Mouse (Mus musculus) left cerebral cortex, adult 9 months (tissue): ENCODE measurements around the gene Prkag2.
A peak's percentile ranks its signal among the peaks of the same experiment; 100 is the strongest.

ENCODE experiments used
- DNase-seq, 2 experiments: peaks; one replicate each; pipeline ENCODE4 v3.0.0; 2022; ENCODE audit warnings: low spot score in 2 of 2

Prkag2 gene

GRCm38 (mm10) chr5:24919155-24919554 lies 181.3 kb downstream of the Prkag2 start:
- DNase-seq: no peak

GRCm38 (mm10) chr5:24916511-24916910 lies 183.9 kb downstream of the Prkag2 start:
- DNase-seq: no peak

- DNase-seq: no peak
Measured at GRCm38 (mm10) chr5:24915119-24915518, 185.3 kb downstream of the Prkag2 start.

GRCm38 (mm10) chr5:24913656-24914055 lies 186.8 kb downstream of the Prkag2 start:
- DNase-seq: no peak

DNA sequence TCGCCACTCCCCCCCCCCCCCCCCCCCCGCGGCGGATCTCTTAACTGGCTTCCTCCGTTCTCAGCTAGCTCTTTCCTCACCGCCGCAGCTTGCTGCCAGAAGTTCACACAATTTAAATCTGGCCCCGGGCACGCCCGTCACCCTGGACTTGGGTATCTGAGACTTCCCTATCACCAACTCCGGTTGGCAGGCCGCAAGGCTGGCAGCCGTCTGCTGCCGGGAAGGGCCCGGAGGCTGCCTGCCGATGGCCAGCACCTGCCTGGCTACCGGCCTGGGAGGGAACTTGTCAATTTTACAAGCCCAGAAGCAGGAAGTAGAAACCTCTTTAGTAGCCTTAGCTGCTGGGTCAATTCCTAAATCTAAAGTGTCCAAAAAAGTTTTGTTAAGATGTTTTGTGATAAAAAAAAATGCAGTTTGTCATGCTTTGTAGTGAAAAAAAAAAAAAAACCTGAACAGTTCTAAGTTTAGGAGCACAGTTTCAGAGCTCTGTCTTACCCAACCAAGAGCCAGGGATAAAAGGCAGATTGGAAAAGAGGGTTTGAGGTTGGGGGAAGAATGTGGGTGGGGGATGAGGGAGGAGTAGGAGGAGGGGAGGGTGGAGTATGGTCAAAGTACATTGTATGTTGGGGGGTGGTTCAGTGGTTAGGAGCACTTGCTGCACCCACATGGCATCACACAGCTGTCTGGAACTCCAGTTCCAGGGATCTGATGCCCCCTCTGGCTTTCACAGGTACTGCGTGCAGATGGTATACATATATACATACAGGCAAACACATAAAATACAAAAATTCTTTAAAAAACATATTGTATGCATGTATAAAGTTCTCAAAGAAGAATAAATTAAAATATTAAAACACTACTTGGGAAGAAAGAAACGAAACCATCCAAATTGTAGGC lies 191.4 kb downstream of the Prkag2 start:
- DNase-seq: peak in 1 of 2 experiments; percentile 49

DNA sequence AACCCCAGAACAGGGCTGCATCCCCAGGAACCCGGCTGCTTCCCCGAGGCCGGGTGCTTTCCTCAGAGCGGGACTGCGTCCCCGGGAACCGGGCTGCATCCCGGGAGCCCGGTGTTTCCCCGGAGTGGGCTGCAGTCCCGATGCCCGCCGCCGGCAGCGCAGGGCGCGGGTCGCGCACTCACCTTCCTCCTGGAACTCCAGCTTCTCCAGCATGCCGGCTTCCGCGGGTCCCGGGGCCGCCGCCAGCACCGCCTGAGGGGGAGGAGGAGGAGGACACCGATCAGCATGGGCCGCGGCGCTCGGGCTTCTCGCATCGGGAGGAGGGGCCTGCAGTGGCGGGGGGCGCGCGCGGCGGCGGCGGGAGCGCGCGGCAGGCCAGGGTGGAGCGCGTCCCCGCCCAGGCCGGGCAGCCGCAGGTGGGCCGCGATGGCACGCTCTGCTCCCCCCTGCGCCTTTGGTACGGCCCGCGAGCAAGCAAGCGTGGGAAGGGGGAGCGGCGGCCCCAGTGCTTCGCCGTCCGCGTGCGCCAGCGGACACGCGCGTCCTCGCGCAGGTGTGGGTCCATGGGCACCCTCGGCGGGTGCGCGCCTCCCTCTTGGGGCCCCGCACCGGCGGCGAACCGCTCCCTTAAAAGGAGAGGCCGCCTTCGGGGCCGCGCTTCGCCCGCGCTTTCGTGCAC lies 192.2 kb downstream of the Prkag2 start:
- DNase-seq: peak; percentile 82 to 87

GRCm38 (mm10) chr5:24907737-24908136 lies 192.7 kb downstream of the Prkag2 start:
- DNase-seq: peak in 1 of 2 experiments; percentile 40

- DNase-seq: no peak
Measured at GRCm38 (mm10) chr5:24906844-24907243, 193.6 kb downstream of the Prkag2 start.

DNA sequence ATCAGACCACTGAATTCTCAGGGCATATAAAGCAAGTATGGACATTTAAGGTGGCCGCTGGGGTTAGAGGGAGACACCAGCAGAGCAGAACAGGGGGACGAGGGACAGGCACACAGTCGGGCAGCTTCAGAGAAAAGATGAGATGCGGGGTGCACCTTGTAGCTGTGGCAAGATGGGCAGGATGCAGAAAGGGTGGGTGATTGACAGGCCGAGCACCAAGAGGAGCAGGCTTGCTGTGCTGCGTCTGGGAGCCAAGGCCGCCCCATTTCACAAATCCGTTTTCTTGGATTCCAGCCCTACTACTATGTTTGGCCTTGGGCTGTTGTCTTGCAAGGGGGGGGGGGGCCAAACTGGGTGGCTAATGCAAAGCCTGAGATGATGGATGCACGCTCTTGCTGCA lies 195.5 kb downstream of the Prkag2 start:
- DNase-seq: no peak

- DNase-seq: no peak
Measured at GRCm38 (mm10) chr5:24904423-24904822, 196.0 kb downstream of the Prkag2 start.

DNA sequence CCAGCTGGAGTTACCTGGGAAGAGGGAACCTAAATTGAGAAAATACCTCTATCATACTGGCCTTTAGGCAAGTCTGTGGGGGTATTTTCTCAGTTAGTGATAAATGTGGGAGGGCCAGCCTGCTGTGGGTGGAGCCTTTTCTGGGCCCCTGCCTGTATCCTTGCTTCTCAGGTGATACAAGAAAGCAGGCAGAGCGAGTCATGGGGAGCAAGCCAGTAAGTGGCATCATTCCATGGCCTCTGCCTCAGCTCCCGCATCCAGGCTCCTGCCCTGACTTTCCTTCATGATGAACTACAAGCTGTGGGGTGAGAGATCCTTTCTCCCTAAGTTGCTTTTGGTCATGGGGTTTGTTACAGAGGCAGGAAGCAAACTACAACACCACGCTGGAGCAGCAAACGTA lies 196.4 kb downstream of the Prkag2 start:
- DNase-seq: no peak

GRCm38 (mm10) chr5:24902835-24903234 lies 197.6 kb downstream of the Prkag2 start:
- DNase-seq: no peak

GRCm38 (mm10) chr5:24895606-24896005 lies 204.8 kb downstream of the Prkag2 start:
- no peak for DNase-seq

GRCm38 (mm10) chr5:24894814-24895213 lies 205.6 kb downstream of the Prkag2 start:
- no peak for DNase-seq

GRCm38 (mm10) chr5:24892461-24892860 lies 208.0 kb downstream of the Prkag2 start:
- DNase-seq: no peak

- DNase-seq: no peak
Measured at GRCm38 (mm10) chr5:24889860-24890259, 210.6 kb downstream of the Prkag2 start.

DNA sequence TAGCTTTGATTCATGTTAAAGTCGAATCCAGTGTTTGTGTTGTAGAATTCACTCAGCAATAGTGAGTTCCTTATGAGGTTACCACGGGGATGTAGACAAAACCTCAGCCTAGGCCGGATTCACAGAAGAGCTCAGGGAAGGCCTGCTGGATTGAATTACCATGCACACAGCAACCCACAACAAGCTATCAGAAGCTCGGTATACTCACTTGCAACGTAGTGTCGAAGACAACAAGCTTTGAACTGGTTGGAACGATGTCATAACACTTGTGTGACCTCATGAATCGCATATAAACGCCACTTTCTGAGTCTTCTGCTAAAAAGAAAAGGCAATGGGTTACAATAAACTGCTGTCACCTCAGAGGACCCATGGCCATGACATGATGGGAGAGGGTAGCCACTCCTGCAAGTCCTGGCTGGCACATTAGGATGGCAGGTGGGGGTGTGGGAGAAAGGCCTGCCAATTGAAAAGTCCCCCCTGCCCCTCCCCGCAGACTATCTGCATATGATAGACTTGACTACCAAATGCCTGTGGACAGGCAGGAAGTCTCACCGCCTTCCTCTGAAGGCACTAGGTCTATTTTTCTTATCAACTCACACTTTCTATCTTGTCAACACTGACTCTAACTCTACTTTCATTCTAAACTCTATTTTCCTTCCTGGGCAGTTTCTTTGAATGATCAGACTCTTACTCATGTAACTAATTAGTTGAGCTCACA lies 211.4 kb downstream of the Prkag2 start:
- DNase-seq: no peak

DNA sequence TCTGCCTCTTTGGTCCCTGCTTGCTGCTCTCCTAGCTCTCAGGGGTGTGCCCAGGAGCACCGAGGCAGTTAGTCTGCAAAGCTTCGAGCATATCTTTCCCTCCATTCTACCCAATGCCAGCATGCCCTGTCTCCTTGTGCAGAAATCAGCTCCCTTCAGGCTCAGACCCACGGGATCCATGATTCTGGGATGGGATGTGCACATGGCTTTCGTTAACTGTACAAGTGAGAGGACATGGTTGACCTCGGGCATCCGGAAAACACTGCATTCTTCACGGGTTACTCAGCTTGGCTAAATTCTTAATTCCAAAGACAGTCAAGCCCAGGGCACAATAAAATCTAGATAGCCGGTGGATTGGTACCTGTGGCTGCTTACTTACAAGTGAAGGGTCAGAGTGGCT lies 213.2 kb downstream of the Prkag2 start:
- no peak for DNase-seq

DNA sequence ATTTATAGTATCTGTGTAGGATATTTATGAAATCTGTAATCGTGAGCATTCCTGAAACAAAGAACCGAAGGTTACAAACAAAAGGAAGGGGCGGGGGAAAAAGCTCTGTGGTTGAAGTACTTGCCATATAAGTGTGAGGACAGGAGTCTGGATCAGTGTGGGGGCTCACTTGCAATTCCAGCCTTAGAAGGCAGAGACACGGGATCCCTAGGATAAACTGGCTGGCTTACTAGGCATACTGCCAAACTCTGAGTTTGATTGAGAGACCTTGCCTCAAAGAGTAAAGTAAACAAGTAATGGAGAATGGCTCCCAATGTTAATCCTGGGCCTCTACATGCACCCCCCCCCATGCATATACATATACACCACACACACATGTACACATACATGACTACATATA lies 221.7 kb downstream of the Prkag2 start:
- no peak for DNase-seq

DNA sequence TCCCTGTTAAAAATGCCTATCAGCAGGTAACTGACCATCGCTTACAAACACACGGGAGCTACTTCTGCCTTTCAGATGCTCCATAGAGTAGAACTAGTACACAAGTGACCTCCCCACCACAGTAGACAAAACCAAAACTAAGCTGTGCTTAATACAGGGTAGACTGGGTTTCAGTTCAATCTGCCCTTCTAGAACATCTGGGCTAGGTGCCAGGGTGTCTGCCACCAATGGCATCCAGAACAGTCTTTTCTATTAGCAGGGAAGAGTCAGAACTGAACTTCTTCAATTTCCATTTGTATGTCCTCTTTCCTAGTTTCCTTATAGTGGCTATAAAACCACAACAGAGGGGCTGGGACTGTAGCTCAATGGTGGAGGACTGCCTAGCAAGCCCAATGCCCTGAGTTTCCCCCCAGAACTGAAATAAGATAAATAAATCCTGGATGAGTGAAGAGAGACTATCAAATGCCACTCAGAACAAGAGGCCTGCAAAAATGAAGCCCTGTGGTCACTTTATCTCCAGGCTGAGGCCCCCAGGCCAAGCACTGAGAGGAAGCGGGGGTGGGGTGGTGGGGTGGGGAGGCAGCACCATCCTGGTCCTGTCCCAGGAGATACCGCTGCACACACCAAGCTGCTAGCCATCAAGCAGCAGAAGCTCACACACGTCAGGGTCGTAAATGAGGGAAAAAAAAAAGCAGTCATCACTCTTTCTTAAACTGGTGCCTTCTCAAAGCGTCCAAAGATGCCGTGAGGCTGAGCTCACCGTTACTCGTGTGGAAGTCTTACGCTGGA lies 222.4 kb downstream of the Prkag2 start:
- no peak for DNase-seq

GRCm38 (mm10) chr5:24876653-24877052 lies 223.8 kb downstream of the Prkag2 start:
- no peak for DNase-seq

- DNase-seq: peak in 1 of 2 experiments; percentile 25
Measured at GRCm38 (mm10) chr5:24874111-24874510, 226.3 kb downstream of the Prkag2 start.
